Mouse (Mus musculus): Measurements from ENCODE around the gene Pdzd2. TPM values are rescaled to one million over a fixed set of nuclear protein-coding genes. Genes with fewer than 3 reads are reported as not detected.

The Pdzd2 gene
- polyA plus RNA-seq, 1 experiment from 2014 or later = 3.3 TPM

DNA sequence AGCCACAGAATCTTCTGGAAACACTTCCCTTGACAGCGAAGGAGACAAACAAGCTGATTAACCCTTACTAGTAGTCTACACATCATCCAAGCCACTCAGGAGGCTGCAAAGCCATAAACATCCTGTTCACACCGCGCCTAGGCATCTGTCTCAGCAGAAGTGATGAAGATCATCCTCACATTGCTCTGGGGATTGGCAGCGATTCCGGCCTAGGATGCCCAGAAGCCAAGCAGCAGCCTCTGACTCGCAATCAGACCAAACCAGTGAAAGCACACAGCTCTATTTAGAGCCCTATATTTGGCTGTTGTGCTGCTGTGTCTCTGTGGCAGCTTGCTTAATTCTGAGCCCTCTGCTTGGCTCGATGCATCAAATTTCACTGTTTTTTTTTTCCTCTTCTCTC is 99.0 kb downstream of the Pdzd2 start:
- H3K9ac ChIP-seq (ENCODE audit: low read length) = no peak overlapping the region
- WGBS = 85% methylated on average over 7 of the region's 7 CpGs
- no peak overlapping the region for H3K4me3 ChIP-seq (ENCODE audit: low read depth, low read length)
- peak; percentile 29; the same call in 1 of the 2 replicates for ATAC-seq
- no peak overlapping the region for H3K4me2 ChIP-seq (ENCODE audit: low read length)
- H3K4me1 ChIP-seq (ENCODE audit: control insufficient read depth, insufficient read depth, low read length) = no peaks in the 10 kb centered on the region
- no peaks in the 10 kb centered on the region for H3K9me3 ChIP-seq (replicated peaks; ENCODE audit: control insufficient read depth, low read length)
- peak; percentile 32 for DNase-seq (ENCODE audit: low spot score)
- H3K36me3 ChIP-seq (ENCODE audit: control insufficient read depth, insufficient read depth, low read length) = no peaks in the 10 kb centered on the region
- H3K27me3 ChIP-seq (replicated peaks; ENCODE audit: control insufficient read depth, insufficient read depth, low read length) = no peaks in the 10 kb centered on the region
- H3K27ac ChIP-seq (ENCODE audit: low read depth, low read length) = no peak overlapping the region; the same call in 1 of the 2 replicates

DNA sequence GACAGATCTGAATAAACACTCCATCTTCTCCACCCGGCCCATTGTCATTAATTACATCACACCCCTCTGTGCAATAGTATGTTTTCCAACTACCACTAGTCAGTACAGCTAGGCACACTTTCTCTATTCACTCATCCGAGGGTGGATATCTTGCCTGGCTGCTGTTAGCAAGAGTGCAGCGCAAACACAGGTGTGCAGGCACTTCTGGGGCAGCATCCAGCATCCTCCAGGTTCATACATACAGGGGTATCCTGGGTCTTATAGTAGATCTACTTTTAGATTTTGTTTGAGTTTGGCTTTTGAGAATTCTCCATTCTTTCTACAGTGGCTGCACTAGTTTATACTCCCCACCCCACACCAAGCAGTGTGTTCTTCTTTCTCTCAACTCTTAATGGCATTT is 99.9 kb downstream of the Pdzd2 start:
- Histone ChIP-seq H3K27me3 (replicated peaks; ENCODE audit: control insufficient read depth, insufficient read depth, low read length) (no peaks in the 10 kb centered on the region), H3K27ac (ENCODE audit: low read depth, low read length) (no peak overlapping the region)
- WGBS = 89% methylated on average over 3 of the region's 3 CpGs

GRCm38 (mm10) chr15:12639181-12639580 is 100.5 kb downstream of the Pdzd2 start:
- no peaks in the 10 kb centered on the region for H3K4me1 ChIP-seq (ENCODE audit: control insufficient read depth, insufficient read depth, low read length)
- H3K4me2 ChIP-seq (ENCODE audit: low read length) = no peak overlapping the region
- H3K36me3 ChIP-seq (ENCODE audit: control insufficient read depth, insufficient read depth, low read length) = no peaks in the 10 kb centered on the region
- no peak overlapping the region for H3K4me3 ChIP-seq (ENCODE audit: low read depth, low read length)
- WGBS = 87% methylated on average over 8 of the region's 8 CpGs
- H3K27ac ChIP-seq (ENCODE audit: low read depth, low read length) = no peak overlapping the region
- H3K27me3 ChIP-seq (replicated peaks; ENCODE audit: control insufficient read depth, insufficient read depth, low read length) = no peaks in the 10 kb centered on the region
- H3K9me3 ChIP-seq (replicated peaks; ENCODE audit: control insufficient read depth, low read length) = no peaks in the 10 kb centered on the region
- DNase-seq (ENCODE audit: low spot score) (no peak), ATAC-seq (no peak)
- H3K9ac ChIP-seq (ENCODE audit: low read length) = no peak overlapping the region

More for the DNA sequence above, 99.9 kb downstream of the Pdzd2 start:
- DNase-seq (ENCODE audit: low spot score) (no peak), ATAC-seq (no peak)
- Histone ChIP-seq H3K9ac (ENCODE audit: low read length) (no peak overlapping the region), H3K4me1 (ENCODE audit: control insufficient read depth, insufficient read depth, low read length) (no peaks in the 10 kb centered on the region), H3K4me3 (ENCODE audit: low read depth, low read length) (no peak overlapping the region), H3K36me3 (ENCODE audit: control insufficient read depth, insufficient read depth, low read length) (no peaks in the 10 kb centered on the region), H3K9me3 (replicated peaks; ENCODE audit: control insufficient read depth, low read length) (no peaks in the 10 kb centered on the region), H3K4me2 (ENCODE audit: low read length) (no peak overlapping the region)

DNA sequence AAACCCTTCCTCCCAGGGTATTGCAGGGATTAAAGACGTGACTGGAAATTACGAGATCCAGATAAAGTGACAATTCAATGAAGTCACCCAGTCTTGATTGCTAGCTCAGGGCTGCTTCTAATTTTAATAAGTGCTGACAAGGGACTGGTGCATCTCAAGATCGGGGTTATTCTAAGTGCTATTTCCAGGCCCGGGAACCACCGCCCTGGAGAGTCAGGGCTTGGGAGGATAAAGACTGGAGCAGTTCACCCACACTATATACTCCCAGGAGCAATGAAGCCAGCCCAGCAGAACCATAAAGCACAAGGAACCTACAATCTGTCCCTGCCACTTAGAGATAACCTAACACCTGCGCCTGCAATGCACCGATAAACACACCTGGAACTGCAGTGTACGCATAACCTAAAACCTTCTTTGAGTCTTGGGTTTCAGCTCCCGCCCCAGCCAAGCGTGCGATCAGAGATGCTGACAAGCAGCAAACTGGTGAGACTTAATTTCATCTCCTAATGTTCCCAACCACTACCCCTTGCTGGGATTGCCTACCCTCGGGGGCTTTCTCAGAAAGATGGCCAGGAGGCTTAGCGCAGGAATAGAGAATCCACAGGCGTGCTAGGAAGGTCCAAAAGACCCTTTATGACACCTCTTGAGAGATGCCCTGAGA is 101.2 kb downstream of the Pdzd2 start:
- ATAC-seq = no peak

DNA sequence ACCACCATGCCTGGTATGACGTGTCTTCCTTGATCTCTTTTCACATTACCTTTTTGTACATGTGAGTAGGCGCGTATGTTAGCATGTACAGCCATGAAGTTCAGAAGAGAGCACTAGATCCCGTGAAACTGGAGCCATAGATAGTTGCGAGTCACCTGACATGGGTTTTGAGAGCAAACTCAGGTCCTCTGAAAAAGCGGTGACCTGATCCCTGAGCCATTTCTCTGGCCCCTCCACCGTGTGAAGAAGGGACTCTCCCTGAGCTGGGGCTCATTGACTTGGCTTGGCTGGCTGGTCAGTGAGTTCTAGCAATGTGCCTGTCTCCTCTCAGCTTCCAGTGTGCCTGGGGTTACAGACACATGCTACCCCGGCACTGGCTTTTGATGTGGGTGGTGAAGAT is 102.2 kb downstream of the Pdzd2 start:
- H3K4me1 ChIP-seq (ENCODE audit: control insufficient read depth, insufficient read depth, low read length) = no peaks in the 10 kb centered on the region
- no peak overlapping the region for H3K9ac ChIP-seq (ENCODE audit: low read length)
- DNase-seq (ENCODE audit: low spot score) = no peak
- 94% methylated on average over 8 of the region's 8 CpGs for WGBS
- no peaks in the 10 kb centered on the region for H3K9me3 ChIP-seq (replicated peaks; ENCODE audit: control insufficient read depth, low read length)
- H3K27me3 ChIP-seq (replicated peaks; ENCODE audit: control insufficient read depth, insufficient read depth, low read length) = no peaks in the 10 kb centered on the region
- H3K36me3 ChIP-seq (ENCODE audit: control insufficient read depth, insufficient read depth, low read length) = no peaks in the 10 kb centered on the region
- ATAC-seq = no peak
- no peak overlapping the region for H3K27ac ChIP-seq (ENCODE audit: low read depth, low read length)
- H3K4me2 ChIP-seq (ENCODE audit: low read length) = no peak overlapping the region
- no peak overlapping the region for H3K4me3 ChIP-seq (ENCODE audit: low read depth, low read length)

More for the DNA sequence above, 101.2 kb downstream of the Pdzd2 start:
- H3K9me3 ChIP-seq (replicated peaks; ENCODE audit: control insufficient read depth, low read length) = no peaks in the 10 kb centered on the region
- no peak overlapping the region for H3K27ac ChIP-seq (ENCODE audit: low read depth, low read length)
- no peak overlapping the region for H3K9ac ChIP-seq (ENCODE audit: low read length)
- H3K36me3 ChIP-seq (ENCODE audit: control insufficient read depth, insufficient read depth, low read length) = no peaks in the 10 kb centered on the region
- H3K4me1 ChIP-seq (ENCODE audit: control insufficient read depth, insufficient read depth, low read length) = no peaks in the 10 kb centered on the region
- no peaks in the 10 kb centered on the region for H3K27me3 ChIP-seq (replicated peaks; ENCODE audit: control insufficient read depth, insufficient read depth, low read length)
- no peak overlapping the region for H3K4me2 ChIP-seq (ENCODE audit: low read length)
- DNase-seq (ENCODE audit: low spot score) = no peak
- WGBS = 94% methylated on average over 14 of the region's 14 CpGs
- H3K4me3 ChIP-seq (ENCODE audit: low read depth, low read length) = no peak overlapping the region

- Histone ChIP-seq H3K36me3 (ENCODE audit: control insufficient read depth, insufficient read depth, low read length) (no peaks in the 10 kb centered on the region), H3K4me2 (ENCODE audit: low read length) (no peak overlapping the region), H3K4me3 (ENCODE audit: low read depth, low read length) (no peak overlapping the region), H3K9me3 (replicated peaks; ENCODE audit: control insufficient read depth, low read length) (no peaks in the 10 kb centered on the region), H3K9ac (ENCODE audit: low read length) (no peak overlapping the region), H3K4me1 (ENCODE audit: control insufficient read depth, insufficient read depth, low read length) (no peaks in the 10 kb centered on the region), H3K27ac (ENCODE audit: low read depth, low read length) (no peak overlapping the region), H3K27me3 (replicated peaks; ENCODE audit: control insufficient read depth, insufficient read depth, low read length) (no peaks in the 10 kb centered on the region)
- no peak for DNase-seq (ENCODE audit: low spot score)
- 89% methylated on average over 5 of the region's 5 CpGs for WGBS
- ATAC-seq = no peak
These were observed 103.3 kb downstream of the Pdzd2 start for GRCm38 (mm10) chr15:12636386-12636785.

GRCm38 (mm10) chr15:12634921-12635320 is 104.8 kb downstream of the Pdzd2 start:
- Histone ChIP-seq H3K36me3 (ENCODE audit: control insufficient read depth, insufficient read depth, low read length) (no peaks in the 10 kb centered on the region), H3K9ac (ENCODE audit: low read length) (no peak overlapping the region), H3K27ac (ENCODE audit: low read depth, low read length) (no peak overlapping the region), H3K4me3 (ENCODE audit: low read depth, low read length) (no peak overlapping the region), H3K27me3 (replicated peaks; ENCODE audit: control insufficient read depth, insufficient read depth, low read length) (no peaks in the 10 kb centered on the region), H3K4me1 (ENCODE audit: control insufficient read depth, insufficient read depth, low read length) (no peaks in the 10 kb centered on the region), H3K4me2 (ENCODE audit: low read length) (no peak overlapping the region), H3K9me3 (replicated peaks; ENCODE audit: control insufficient read depth, low read length) (no peaks in the 10 kb centered on the region)
- 65% methylated on average over 8 of the region's 8 CpGs for WGBS
- ATAC-seq = no peak
- DNase-seq (ENCODE audit: low spot score) = no peak

GRCm38 (mm10) chr15:12629164-12629563 is 110.6 kb downstream of the Pdzd2 start:
- no peak overlapping the region for H3K9ac ChIP-seq (ENCODE audit: low read length)
- 91% methylated on average over 7 of the region's 7 CpGs for WGBS
- H3K27me3 ChIP-seq (replicated peaks; ENCODE audit: control insufficient read depth, insufficient read depth, low read length) = no peaks in the 10 kb centered on the region
- H3K9me3 ChIP-seq (replicated peaks; ENCODE audit: control insufficient read depth, low read length) = no peaks in the 10 kb centered on the region
- H3K4me1 ChIP-seq (ENCODE audit: control insufficient read depth, insufficient read depth, low read length) = no peaks in the 10 kb centered on the region
- no peak for ATAC-seq
- H3K4me3 ChIP-seq (ENCODE audit: low read depth, low read length) = no peak overlapping the region
- no peak for DNase-seq (ENCODE audit: low spot score)
- H3K4me2 ChIP-seq (ENCODE audit: low read length) = no peak overlapping the region
- H3K36me3 ChIP-seq (ENCODE audit: control insufficient read depth, insufficient read depth, low read length) = no peaks in the 10 kb centered on the region
- no peak overlapping the region for H3K27ac ChIP-seq (ENCODE audit: low read depth, low read length)

- Histone ChIP-seq H3K27ac (ENCODE audit: low read depth, low read length) (no peak overlapping the region), H3K27me3 (replicated peaks; ENCODE audit: control insufficient read depth, insufficient read depth, low read length) (no peaks in the 10 kb centered on the region), H3K9me3 (replicated peaks; ENCODE audit: control insufficient read depth, low read length) (no peaks in the 10 kb centered on the region), H3K4me3 (ENCODE audit: low read depth, low read length) (no peak overlapping the region), H3K4me1 (ENCODE audit: control insufficient read depth, insufficient read depth, low read length) (no peaks in the 10 kb centered on the region), H3K4me2 (ENCODE audit: low read length) (no peak overlapping the region), H3K36me3 (ENCODE audit: control insufficient read depth, insufficient read depth, low read length) (no peaks in the 10 kb centered on the region), H3K9ac (ENCODE audit: low read length) (no peak overlapping the region)
- ATAC-seq = no peak
- 93% methylated on average over 7 of the region's 7 CpGs for WGBS
- no peak for DNase-seq (ENCODE audit: low spot score)
These were observed 111.3 kb downstream of the Pdzd2 start for GRCm38 (mm10) chr15:12628451-12628850.

All from forebrain, embryonic 14.5 days (tissue).